Mouse (Mus musculus): ENCODE results near the gene Ralgps2.

Ralgps2 gene

GRCm38 (mm10) chr1:156939251-156940141 lies at the start of gene Ralgps2:
Gene Ralgps2, minus strand, starts transcription at chr1:156939626.
- DNase-seq (ENCODE audit: low spot score in 2 of 2), result peak; percentile 51 to 79

GRCm38 (mm10) chr1:156987576-156987975 lies 48.1 kb upstream of the Ralgps2 start:
- DNase-seq (ENCODE audit: low spot score in 2 of 2), result no peak

GRCm38 (mm10) chr1:156986641-156987345 lies 47.4 kb upstream of the Ralgps2 start:
- no peak for DNase-seq (ENCODE audit: low spot score in 2 of 2)

- peak in 1 of 2 experiments; percentile 37 for DNase-seq (ENCODE audit: low spot score in 2 of 2)
Measured at GRCm38 (mm10) chr1:156985657-156986640, 46.5 kb upstream of the Ralgps2 start.

GRCm38 (mm10) chr1:156983009-156983870 lies 43.8 kb upstream of the Ralgps2 start:
- no peak for DNase-seq (ENCODE audit: low spot score in 2 of 2)

GRCm38 (mm10) chr1:156981975-156982374 lies 42.5 kb upstream of the Ralgps2 start:
- no peak for DNase-seq (ENCODE audit: low spot score in 2 of 2)

- DNase-seq (ENCODE audit: low spot score in 2 of 2), result no peak
Measured at GRCm38 (mm10) chr1:156979722-156980121, 40.3 kb upstream of the Ralgps2 start.

GRCm38 (mm10) chr1:156978656-156979055 lies 39.2 kb upstream of the Ralgps2 start:
- DNase-seq (ENCODE audit: low spot score in 2 of 2), result no peak

GRCm38 (mm10) chr1:156973857-156974256 lies 34.4 kb upstream of the Ralgps2 start:
- no peak for DNase-seq (ENCODE audit: low spot score in 2 of 2)

GRCm38 (mm10) chr1:156972391-156972790 lies 33.0 kb upstream of the Ralgps2 start:
- no peak for DNase-seq (ENCODE audit: low spot score in 2 of 2)

- DNase-seq (ENCODE audit: low spot score in 2 of 2), result no peak
Measured at GRCm38 (mm10) chr1:156971206-156971811, 31.9 kb upstream of the Ralgps2 start.

- DNase-seq (ENCODE audit: low spot score in 2 of 2), result no peak
Measured at GRCm38 (mm10) chr1:156970641-156971040, 31.2 kb upstream of the Ralgps2 start.

- DNase-seq (ENCODE audit: low spot score in 2 of 2), result no peak
Measured at GRCm38 (mm10) chr1:156968107-156968506, 28.7 kb upstream of the Ralgps2 start.

- no peak for DNase-seq (ENCODE audit: low spot score in 2 of 2)
Measured at GRCm38 (mm10) chr1:156964586-156964932, 25.1 kb upstream of the Ralgps2 start.

- DNase-seq (ENCODE audit: low spot score in 2 of 2), result no peak
Measured at GRCm38 (mm10) chr1:156963871-156964585, 24.6 kb upstream of the Ralgps2 start.

- DNase-seq (ENCODE audit: low spot score in 2 of 2), result no peak
Measured at GRCm38 (mm10) chr1:156961481-156962265, 22.2 kb upstream of the Ralgps2 start.

GRCm38 (mm10) chr1:156959004-156959403 lies 19.6 kb upstream of the Ralgps2 start:
- no peak for DNase-seq (ENCODE audit: low spot score in 2 of 2)

GRCm38 (mm10) chr1:156957360-156957759 lies 17.9 kb upstream of the Ralgps2 start:
- no peak for DNase-seq (ENCODE audit: low spot score in 2 of 2)
